Mouse (Mus musculus) midbrain, embryonic 15.5 days (tissue): ENCODE measurements around the gene Klf12. TPM values are rescaled to one million over a fixed set of nuclear protein-coding genes. Genes with fewer than 3 reads are reported as not detected.
A peak's percentile ranks its signal among the peaks of the same experiment; 100 is the strongest.

Source experiments
- ATAC-seq: fragments of 200-750 bp; cut with Nextera tagmentation; replicated peaks from 2 replicates; pipeline ENCODE4 v1.8.0; 2017; ENCODE audit warnings: moderate TSS enrichment
- H3K27ac ChIP-seq: fragments of 300-500 bp; sonication (generic); 2 replicates; pipeline ENCODE4 v1.5.1; 2015; ENCODE audit warnings: mild to moderate bottlenecking, inconsistent platforms
- H3K27me3 ChIP-seq: fragments of 300-500 bp; sonication (generic); replicated peaks from 2 replicates; pipeline ENCODE4 v1.6.1; 2015; ENCODE audit warnings: inconsistent platforms
- H3K36me3 ChIP-seq: fragments of 300-500 bp; sonication (generic); replicated peaks from 2 replicates; pipeline ENCODE4 v1.6.1; 2015; ENCODE audit warnings: inconsistent platforms
- H3K4me1 ChIP-seq: fragments of 300-500 bp; sonication (generic); 2 replicates; pipeline ENCODE4 v1.6.1; 2015; ENCODE audit warnings: inconsistent platforms
- H3K4me2 ChIP-seq: fragments of 300-500 bp; sonication (generic); 2 replicates; pipeline ENCODE4 v1.6.1; 2015; ENCODE audit warnings: inconsistent platforms, mild to moderate bottlenecking, moderate library complexity
- H3K4me3 ChIP-seq: fragments of 300-500 bp; sonication (generic); 2 replicates; pipeline ENCODE4 v1.5.1; 2015; ENCODE audit warnings: mild to moderate bottlenecking, inconsistent platforms
- H3K9ac ChIP-seq: fragments of 300-500 bp; sonication (generic); 2 replicates; pipeline ENCODE4 v1.6.1; 2015; ENCODE audit warnings: mild to moderate bottlenecking, inconsistent platforms
- H3K9me3 ChIP-seq: fragments of 300-500 bp; sonication (generic); 2 replicates; pipeline ENCODE4 v1.6.1; 2016; ENCODE audit warnings: inconsistent platforms
- WGBS: fragments of 180-500 bp; shearing (Covaris S2); methylation state at CpG from one replicate; pipeline ENCODE4 v1.1.7; 2015; ENCODE audit warnings: mixed read lengths; 5-methylcytosine and 5-hydroxymethylcytosine counted together
- polyA plus RNA-seq: library from polyadenylated mRNA; unstranded; fragments of >200 nt; fragmentation: Nextera tagmentation; extraction: Ambion mirVana; gene quantifications from 2 replicates; pipeline ENCODE4 v1.2.1, GENCODE M21; 2015

Klf12 gene
- polyA plus RNA-seq, 1 experiment from 2014 or later = 61.3 TPM

- H3K4me3 ChIP-seq = no peak overlapping the region
- H3K4me1 ChIP-seq = no peaks in the 10 kb centered on the region
- no peak for ATAC-seq
- H3K27ac ChIP-seq = no peak overlapping the region
- no peak overlapping the region for H3K9ac ChIP-seq
- H3K9me3 ChIP-seq = no peaks in the 10 kb centered on the region
- WGBS = 94% methylated on average over 8 of the region's 8 CpGs
- no peak overlapping the region for H3K4me2 ChIP-seq
- H3K36me3 ChIP-seq = no peaks in the 10 kb centered on the region; the same call in 1 of the 2 replicates
- no peaks in the 10 kb centered on the region for H3K27me3 ChIP-seq
Measured at GRCm38 (mm10) chr14:100197199-100197598, 87.3 kb downstream of the Klf12 start.

GRCm38 (mm10) chr14:100189490-100190197 is 94.8 kb downstream of the Klf12 start:
- Histone ChIP-seq H3K27ac (no peak overlapping the region), H3K9ac (no peak overlapping the region), H3K36me3 (no peaks in the 10 kb centered on the region), H3K27me3 (no peaks in the 10 kb centered on the region), H3K9me3 (no peaks in the 10 kb centered on the region), H3K4me1 (no peaks in the 10 kb centered on the region), H3K4me3 (no peak overlapping the region), H3K4me2 (no peak overlapping the region)
- 83% methylated on average over 11 of the region's 11 CpGs for WGBS
- no peak for ATAC-seq

GRCm38 (mm10) chr14:100187372-100187771 is 97.1 kb downstream of the Klf12 start:
- 29% methylated on average over 3 of the region's 3 CpGs for WGBS
- no peaks in the 10 kb centered on the region for H3K9me3 ChIP-seq
- H3K36me3 ChIP-seq = no peaks in the 10 kb centered on the region
- H3K4me2 ChIP-seq = no peak overlapping the region
- H3K27ac ChIP-seq = no peak overlapping the region
- H3K9ac ChIP-seq = no peak overlapping the region
- H3K27me3 ChIP-seq = no peaks in the 10 kb centered on the region
- H3K4me1 ChIP-seq = no peaks in the 10 kb centered on the region
- no peak for ATAC-seq
- no peak overlapping the region for H3K4me3 ChIP-seq

GRCm38 (mm10) chr14:100177796-100178195 is 106.7 kb downstream of the Klf12 start:
- Histone ChIP-seq H3K4me3 (no peak overlapping the region), H3K27me3 (no peaks in the 10 kb centered on the region), H3K4me1 (peaks cover 3% of the 10 kb centered on the region; the same call in 1 of the 2 replicates), H3K27ac (no peak overlapping the region), H3K36me3 (no peaks in the 10 kb centered on the region), H3K9me3 (no peaks in the 10 kb centered on the region), H3K9ac (no peak overlapping the region), H3K4me2 (no peak overlapping the region)
- WGBS = 83% methylated on average over 3 of the region's 3 CpGs
- no peak for ATAC-seq

- H3K9me3 ChIP-seq = no peaks in the 10 kb centered on the region
- H3K9ac ChIP-seq = no peak overlapping the region
- no peak overlapping the region for H3K4me3 ChIP-seq
- H3K27me3 ChIP-seq = no peaks in the 10 kb centered on the region
- no peak overlapping the region for H3K27ac ChIP-seq
- ATAC-seq = no peak
- H3K36me3 ChIP-seq = no peaks in the 10 kb centered on the region
- no peak overlapping the region for H3K4me2 ChIP-seq
- 93% methylated on average over 2 of the region's 2 CpGs for WGBS
- no peaks in the 10 kb centered on the region for H3K4me1 ChIP-seq
Measured at GRCm38 (mm10) chr14:100165075-100165474, 119.4 kb downstream of the Klf12 start.

GRCm38 (mm10) chr14:100156639-100157038 is 127.8 kb downstream of the Klf12 start:
- 0 out of 2 replicates have a peak, but pooled peaks have one; percentile 32 for ATAC-seq

GRCm38 (mm10) chr14:100147666-100148065 is 136.8 kb downstream of the Klf12 start:
- H3K9me3 ChIP-seq = no peaks in the 10 kb centered on the region
- H3K9ac ChIP-seq = no peak overlapping the region
- H3K27ac ChIP-seq = no peak overlapping the region
- no peaks in the 10 kb centered on the region for H3K27me3 ChIP-seq
- no peak overlapping the region for H3K4me2 ChIP-seq
- no peaks in the 10 kb centered on the region for H3K36me3 ChIP-seq
- 92% methylated on average over 8 of the region's 8 CpGs for WGBS
- H3K4me1 ChIP-seq = no peaks in the 10 kb centered on the region
- ATAC-seq = no peak
- H3K4me3 ChIP-seq = no peak overlapping the region

More at GRCm38 (mm10) chr14:100156639-100157038, 127.8 kb downstream of the Klf12 start:
- Histone ChIP-seq H3K27me3 (no peaks in the 10 kb centered on the region), H3K4me2 (no peak overlapping the region), H3K4me3 (no peak overlapping the region), H3K36me3 (no peaks in the 10 kb centered on the region), H3K27ac (no peak overlapping the region), H3K9ac (no peak overlapping the region), H3K4me1 (peaks cover 11% of the 10 kb centered on the region), H3K9me3 (no peaks in the 10 kb centered on the region)

GRCm38 (mm10) chr14:100140370-100140769 is 144.1 kb downstream of the Klf12 start:
- H3K4me3 ChIP-seq = no peak overlapping the region
- H3K9ac ChIP-seq = no peak overlapping the region
- H3K36me3 ChIP-seq = no peaks in the 10 kb centered on the region
- no peaks in the 10 kb centered on the region for H3K27me3 ChIP-seq
- no peaks in the 10 kb centered on the region for H3K9me3 ChIP-seq
- no peak for ATAC-seq
- H3K4me1 ChIP-seq = no peaks in the 10 kb centered on the region
- no peak overlapping the region for H3K4me2 ChIP-seq
- no peak overlapping the region for H3K27ac ChIP-seq
- WGBS = 94% methylated on average over 1 of the region's 1 CpGs

GRCm38 (mm10) chr14:100134304-100134703 is 150.2 kb downstream of the Klf12 start:
- Histone ChIP-seq H3K4me3 (no peak overlapping the region), H3K27ac (no peak overlapping the region), H3K4me2 (no peak overlapping the region), H3K36me3 (no peaks in the 10 kb centered on the region), H3K9me3 (no peaks in the 10 kb centered on the region), H3K9ac (no peak overlapping the region), H3K4me1 (no peaks in the 10 kb centered on the region), H3K27me3 (no peaks in the 10 kb centered on the region)
- WGBS = 87% methylated on average over 9 of the region's 9 CpGs
- ATAC-seq = no peak

GRCm38 (mm10) chr14:100132479-100132878 is 152.0 kb downstream of the Klf12 start:
- H3K4me2 ChIP-seq = no peak overlapping the region
- WGBS = 89% methylated on average over 4 of the region's 4 CpGs
- H3K27ac ChIP-seq = no peak overlapping the region
- no peaks in the 10 kb centered on the region for H3K36me3 ChIP-seq
- H3K9ac ChIP-seq = no peak overlapping the region
- H3K4me1 ChIP-seq = no peaks in the 10 kb centered on the region
- H3K4me3 ChIP-seq = no peak overlapping the region
- no peaks in the 10 kb centered on the region for H3K27me3 ChIP-seq
- ATAC-seq = no peak
- no peaks in the 10 kb centered on the region for H3K9me3 ChIP-seq

GRCm38 (mm10) chr14:100126126-100126525 is 158.4 kb downstream of the Klf12 start:
- H3K36me3 ChIP-seq = no peaks in the 10 kb centered on the region
- ATAC-seq = no peak
- WGBS = 64% methylated on average over 6 of the region's 6 CpGs
- no peak overlapping the region for H3K9ac ChIP-seq
- no peak overlapping the region for H3K4me3 ChIP-seq
- no peaks in the 10 kb centered on the region for H3K4me1 ChIP-seq
- no peak overlapping the region for H3K27ac ChIP-seq
- H3K4me2 ChIP-seq = no peak overlapping the region
- H3K27me3 ChIP-seq = no peaks in the 10 kb centered on the region
- no peaks in the 10 kb centered on the region for H3K9me3 ChIP-seq

GRCm38 (mm10) chr14:100121075-100121474 is 163.4 kb downstream of the Klf12 start:
- no peak overlapping the region for H3K4me3 ChIP-seq
- H3K4me2 ChIP-seq = no peak overlapping the region
- no peaks in the 10 kb centered on the region for H3K27me3 ChIP-seq
- H3K27ac ChIP-seq = no peak overlapping the region
- H3K9me3 ChIP-seq = no peaks in the 10 kb centered on the region
- no peak for ATAC-seq
- H3K9ac ChIP-seq = no peak overlapping the region
- 92% methylated on average over 4 of the region's 4 CpGs for WGBS
- no peaks in the 10 kb centered on the region for H3K36me3 ChIP-seq
- H3K4me1 ChIP-seq = no peaks in the 10 kb centered on the region

GRCm38 (mm10) chr14:100119866-100120265 is 164.6 kb downstream of the Klf12 start:
- WGBS = 79% methylated on average over 3 of the region's 3 CpGs
- Histone ChIP-seq H3K4me1 (no peaks in the 10 kb centered on the region), H3K36me3 (no peaks in the 10 kb centered on the region), H3K4me3 (no peak overlapping the region), H3K27me3 (no peaks in the 10 kb centered on the region), H3K9me3 (no peaks in the 10 kb centered on the region), H3K9ac (no peak overlapping the region), H3K27ac (no peak overlapping the region), H3K4me2 (no peak overlapping the region)
- ATAC-seq = no peak
